Mouse (Mus musculus): ENCODE results near the gene Surf4. TPM values are rescaled to one million over a fixed set of nuclear protein-coding genes. Genes with fewer than 3 reads are reported as not detected.

Gene Surf4
- 144 and 151 TPM in 2 replicates for polyA plus RNA-seq (2012; ENCODE audit: insufficient read depth, insufficient read length, missing spikeins)

- peak; percentile 68; the same call in 1 of the 2 replicates for TF ChIP-seq POLR2A (IDR thresholded peaks at IDR 0.05; ENCODE audit: borderline replicate concordance, low read depth, low read length)
- no peak for TF ChIP-seq CTCF (IDR thresholded peaks at IDR 0.05; ENCODE audit: low read depth, low read length)
- Histone ChIP-seq H3K4me3 (ENCODE audit: insufficient read depth, low read length) (peak within 1 kb of the TSS; percentile 98), H3K4me1 (ENCODE audit: control insufficient read depth, insufficient read depth, low read length) (peaks cover 48% of the 10 kb centered on the region), H3K27ac (ENCODE audit: insufficient read depth, low read depth, low read length) (peak within 1 kb of the TSS; percentile 78)
Measured at GRCm38 (mm10) chr2:26933304-26934055, at the start of gene Surf4, which contains the start of gene Stkld1. Gene Surf4, minus strand, starts transcription at chr2:26933928. Gene Stkld1, plus strand, starts transcription at chr2:26934047.

- no peak for TF ChIP-seq POLR2A (IDR thresholded peaks at IDR 0.05; ENCODE audit: borderline replicate concordance, low read depth, low read length)
- no peak for TF ChIP-seq CTCF (IDR thresholded peaks at IDR 0.05; ENCODE audit: low read depth, low read length)
- Histone ChIP-seq H3K27ac (ENCODE audit: insufficient read depth, low read depth, low read length) (no peak overlapping the region), H3K4me1 (ENCODE audit: control insufficient read depth, insufficient read depth, low read length) (peaks cover 11% of the 10 kb centered on the region), H3K4me3 (ENCODE audit: insufficient read depth, low read length) (no peak overlapping the region)
Measured at GRCm38 (mm10) chr2:26980361-26980760, 46.6 kb upstream of the Surf4 start.

- TF ChIP-seq CTCF (IDR thresholded peaks at IDR 0.05; ENCODE audit: low read depth, low read length) (no peak), POLR2A (IDR thresholded peaks at IDR 0.05; ENCODE audit: borderline replicate concordance, low read depth, low read length) (no peak)
- peak overlapping the region; percentile 74 for H3K27ac ChIP-seq (ENCODE audit: insufficient read depth, low read depth, low read length)
Measured at GRCm38 (mm10) chr2:26973960-26974359, 40.2 kb upstream of the Surf4 start.

GRCm38 (mm10) chr2:26973116-26973515, 39.4 kb upstream of the Surf4 start, which contains the start of gene Adamts13:
Gene Adamts13, plus strand, starts transcription at chr2:26973416.
- Histone ChIP-seq H3K27ac (ENCODE audit: insufficient read depth, low read depth, low read length) (peak within 1 kb of the TSS; percentile 74), H3K4me3 (ENCODE audit: insufficient read depth, low read length) (no peak within 1 kb of the TSS), H3K4me1 (ENCODE audit: control insufficient read depth, insufficient read depth, low read length) (peaks cover 25% of the 10 kb centered on the region)
- no peak for TF ChIP-seq POLR2A (IDR thresholded peaks at IDR 0.05; ENCODE audit: borderline replicate concordance, low read depth, low read length)
- TF ChIP-seq CTCF (IDR thresholded peaks at IDR 0.05; ENCODE audit: low read depth, low read length), result no peak

More at GRCm38 (mm10) chr2:26973960-26974359, 40.2 kb upstream of the Surf4 start:
- H3K4me3 ChIP-seq (ENCODE audit: insufficient read depth, low read length), result no peak overlapping the region
- peaks cover 25% of the 10 kb centered on the region for H3K4me1 ChIP-seq (ENCODE audit: control insufficient read depth, insufficient read depth, low read length)

- no peak overlapping the region for H3K27ac ChIP-seq (ENCODE audit: insufficient read depth, low read depth, low read length)
- no peak overlapping the region for H3K4me3 ChIP-seq (ENCODE audit: insufficient read depth, low read length)
- peaks cover 11% of the 10 kb centered on the region for H3K4me1 ChIP-seq (ENCODE audit: control insufficient read depth, insufficient read depth, low read length)
- TF ChIP-seq CTCF (IDR thresholded peaks at IDR 0.05; ENCODE audit: low read depth, low read length), result no peak
- TF ChIP-seq POLR2A (IDR thresholded peaks at IDR 0.05; ENCODE audit: borderline replicate concordance, low read depth, low read length), result no peak
Measured at GRCm38 (mm10) chr2:26967262-26967661, 33.5 kb upstream of the Surf4 start.

- Histone ChIP-seq H3K4me3 (ENCODE audit: insufficient read depth, low read length) (peak overlapping the region; percentile 95), H3K27ac (ENCODE audit: insufficient read depth, low read depth, low read length) (peak overlapping the region; percentile 96; the same call in 1 of the 2 replicates), H3K4me1 (ENCODE audit: control insufficient read depth, insufficient read depth, low read length) (peaks cover 22% of the 10 kb centered on the region)
- TF ChIP-seq CTCF (IDR thresholded peaks at IDR 0.05; ENCODE audit: low read depth, low read length), result no peak
- TF ChIP-seq POLR2A (IDR thresholded peaks at IDR 0.05; ENCODE audit: borderline replicate concordance, low read depth, low read length), result no peak
Measured at GRCm38 (mm10) chr2:26964724-26965370, 31.1 kb upstream of the Surf4 start.

GRCm38 (mm10) chr2:26963923-26964723, 30.4 kb upstream of the Surf4 start, which contains the start of gene Rexo4:
Gene Rexo4, minus strand, starts transcription at chr2:26964386.
- TF ChIP-seq POLR2A (IDR thresholded peaks at IDR 0.05; ENCODE audit: borderline replicate concordance, low read depth, low read length) (no peak), CTCF (IDR thresholded peaks at IDR 0.05; ENCODE audit: low read depth, low read length) (no peak)
- Histone ChIP-seq H3K4me3 (ENCODE audit: insufficient read depth, low read length) (peak within 1 kb of the TSS; percentile 95), H3K27ac (ENCODE audit: insufficient read depth, low read depth, low read length) (peak within 1 kb of the TSS; percentile 96), H3K4me1 (ENCODE audit: control insufficient read depth, insufficient read depth, low read length) (peaks cover 22% of the 10 kb centered on the region)

- Histone ChIP-seq H3K27ac (ENCODE audit: insufficient read depth, low read depth, low read length) (no peak overlapping the region), H3K4me3 (ENCODE audit: insufficient read depth, low read length) (no peak overlapping the region), H3K4me1 (ENCODE audit: control insufficient read depth, insufficient read depth, low read length) (peaks cover 22% of the 10 kb centered on the region)
- TF ChIP-seq POLR2A (IDR thresholded peaks at IDR 0.05; ENCODE audit: borderline replicate concordance, low read depth, low read length) (no peak), CTCF (IDR thresholded peaks at IDR 0.05; ENCODE audit: low read depth, low read length) (peak; percentile 33; the same call in 1 of the 2 replicates)
Measured at GRCm38 (mm10) chr2:26960756-26961155, 27.0 kb upstream of the Surf4 start.

GRCm38 (mm10) chr2:26957488-26957859, 23.7 kb upstream of the Surf4 start:
- Histone ChIP-seq H3K4me1 (ENCODE audit: control insufficient read depth, insufficient read depth, low read length) (peaks cover 24% of the 10 kb centered on the region), H3K27ac (ENCODE audit: insufficient read depth, low read depth, low read length) (no peak overlapping the region), H3K4me3 (ENCODE audit: insufficient read depth, low read length) (no peak overlapping the region)
- TF ChIP-seq POLR2A (IDR thresholded peaks at IDR 0.05; ENCODE audit: borderline replicate concordance, low read depth, low read length), result no peak
- TF ChIP-seq CTCF (IDR thresholded peaks at IDR 0.05; ENCODE audit: low read depth, low read length), result no peak

Data from bone marrow macrophage, adult 2 months (primary cell).